Mouse (Mus musculus) stomach, embryonic 14.5 days (tissue): Measurements from ENCODE around the gene Ifih1. TPM values are rescaled to one million over a fixed set of nuclear protein-coding genes. Genes with fewer than 3 reads are reported as not detected.

Experiments
- ATAC-seq: fragments of 200-750 bp; cut with Nextera tagmentation; 2 replicates; pipeline ENCODE4 v1.8.0; 2017; ENCODE audit warnings: low read depth, moderate TSS enrichment; ENCODE audit not compliant: insufficient number of reproducible peaks, insufficient read depth, low FRiP score
- H3K27ac ChIP-seq: fragments of 300-500 bp; sonication (generic); 2 replicates; pipeline ENCODE4 v1.5.1; 2014; ENCODE audit warnings: mild to moderate bottlenecking, low read length, moderate library complexity, mixed read lengths
- H3K27me3 ChIP-seq: fragments of 300-500 bp; sonication (generic); 2 replicates; pipeline ENCODE4 v1.6.1; 2014; ENCODE audit warnings: low read length, control low read depth, mixed read lengths; ENCODE audit not compliant: control insufficient read depth, insufficient read depth
- H3K36me3 ChIP-seq: fragments of 300-500 bp; sonication (generic); 2 replicates; pipeline ENCODE4 v1.6.1; 2014; ENCODE audit warnings: mild to moderate bottlenecking, control low read depth, low read length, moderate library complexity, mixed read lengths; ENCODE audit not compliant: control insufficient read depth, insufficient read depth
- H3K4me1 ChIP-seq: fragments of 300-500 bp; sonication (generic); 2 replicates; pipeline ENCODE4 v1.6.1; 2014; ENCODE audit warnings: low read length, control low read depth, mixed read lengths; ENCODE audit not compliant: control insufficient read depth, insufficient read depth
- H3K4me2 ChIP-seq: fragments of 300-500 bp; sonication (generic); replicated peaks from 2 replicates; pipeline ENCODE4 v1.6.1; 2014; ENCODE audit warnings: low read depth, low read length, control low read depth
- H3K4me3 ChIP-seq: fragments of 300-500 bp; sonication (generic); 2 replicates; pipeline ENCODE4 v1.5.1; 2014; ENCODE audit warnings: low read depth, low read length, control low read depth
- H3K9ac ChIP-seq: fragments of 300-500 bp; sonication (generic); replicated peaks from 2 replicates; pipeline ENCODE4 v1.6.1; 2014; ENCODE audit warnings: low read depth, mild to moderate bottlenecking, control low read depth, low read length, moderate library complexity, mixed read lengths
- H3K9me3 ChIP-seq: fragments of 300-500 bp; sonication (generic); 2 replicates; pipeline ENCODE4 v1.6.1; 2016; ENCODE audit warnings: low read depth, low read length, control low read depth; ENCODE audit not compliant: control insufficient read depth
- WGBS: fragments of 180-500 bp; shearing (Covaris S2); extraction: QIAGEN DNeasy Blood & Tissue Kit; methylation state at CpG from one replicate; pipeline ENCODE4 v1.1.7; 2014; 5-methylcytosine and 5-hydroxymethylcytosine counted together
- polyA plus RNA-seq: library from polyadenylated mRNA; unstranded; fragments of >200 nt; fragmentation: Nextera tagmentation; extraction: Ambion mirVana; gene quantifications from 2 replicates; pipeline ENCODE4 v1.2.1, GENCODE M21; 2014

Gene Ifih1
- polyA plus RNA-seq, 1 experiment from 2014 or later = 3.7 TPM

DNA sequence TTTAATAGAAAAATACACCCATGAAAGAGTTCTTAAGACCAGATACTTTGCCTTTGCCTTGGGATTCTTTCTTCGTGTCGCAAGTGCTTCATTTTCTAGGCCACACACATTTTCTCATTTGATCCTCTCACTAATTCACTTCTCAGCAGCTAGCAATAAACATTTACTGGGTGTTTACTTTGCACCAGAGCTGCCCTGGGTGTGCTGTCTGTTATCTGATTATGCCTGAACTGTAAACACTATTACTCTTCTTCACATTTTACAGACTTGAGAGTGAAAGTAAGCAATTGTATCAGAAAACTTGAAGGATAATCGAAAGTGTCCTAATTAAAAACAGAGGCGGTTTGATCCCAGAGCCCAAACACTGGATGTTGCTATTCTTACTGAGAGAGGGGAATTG lies 56.7 kb downstream of the Ifih1 start:
- Histone ChIP-seq H3K4me1 (0 out of 2 replicates have a peak, but pooled peaks cover 5% of the 10 kb centered on the region), H3K9ac (no peak overlapping the region), H3K9me3 (no peaks in the 10 kb centered on the region), H3K4me3 (no peak overlapping the region), H3K4me2 (no peak overlapping the region), H3K27me3 (no peaks in the 10 kb centered on the region), H3K27ac (no peak overlapping the region), H3K36me3 (no peaks in the 10 kb centered on the region)
- no peak for ATAC-seq
- 25% methylated on average over 4 of the region's 4 CpGs for WGBS

DNA sequence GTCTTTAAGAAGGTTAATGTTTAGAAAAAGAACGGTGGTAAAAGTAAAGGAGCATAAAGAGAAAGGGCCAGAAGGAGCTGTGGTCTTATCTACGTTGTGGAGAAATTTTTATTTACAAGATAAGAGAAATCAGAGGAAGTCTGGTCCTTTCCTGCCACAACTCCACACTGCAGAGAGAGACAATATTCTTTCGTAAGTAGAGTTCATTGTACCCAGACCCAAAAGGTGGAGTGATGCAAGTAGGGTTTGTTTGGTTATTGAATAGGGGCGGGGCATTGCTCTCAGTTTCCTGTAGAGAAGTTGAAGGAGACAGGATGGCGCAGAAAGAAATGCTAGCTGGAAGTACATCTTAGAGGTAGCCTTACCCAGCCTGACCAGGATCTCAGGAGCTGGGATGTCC lies 60.3 kb downstream of the Ifih1 start:
- WGBS = 78% methylated on average over 5 of the region's 5 CpGs
- no peak overlapping the region for H3K4me3 ChIP-seq
- 0 out of 2 replicates have a peak, but pooled peaks cover 5% of the 10 kb centered on the region for H3K4me1 ChIP-seq
- H3K27ac ChIP-seq = no peak overlapping the region
- no peak overlapping the region for H3K4me2 ChIP-seq
- H3K9me3 ChIP-seq = no peaks in the 10 kb centered on the region
- no peaks in the 10 kb centered on the region for H3K36me3 ChIP-seq
- ATAC-seq = no peak
- H3K27me3 ChIP-seq = no peaks in the 10 kb centered on the region
- no peak overlapping the region for H3K9ac ChIP-seq

DNA sequence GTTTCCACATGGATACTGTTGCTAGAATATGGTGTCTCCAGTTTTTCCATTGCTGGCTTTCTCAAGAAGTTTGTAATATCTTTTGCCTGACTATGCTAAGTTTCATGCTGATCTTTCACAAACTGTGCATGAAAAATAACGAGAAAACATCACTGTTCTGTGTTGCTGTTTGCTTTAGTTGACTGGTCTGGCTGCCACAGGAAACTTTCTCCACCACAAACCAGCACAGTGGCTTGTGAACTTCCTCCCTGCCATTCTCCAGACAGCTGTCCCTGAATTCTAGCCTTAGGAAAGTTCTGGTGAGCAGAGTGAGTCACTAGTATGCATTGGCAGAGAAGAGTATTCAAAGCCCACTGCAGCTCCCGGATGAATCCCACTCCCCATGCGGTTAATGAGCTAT lies 71.1 kb downstream of the Ifih1 start:
- 68% methylated on average over 3 of the region's 3 CpGs for WGBS
- no peaks in the 10 kb centered on the region for H3K9me3 ChIP-seq

DNA sequence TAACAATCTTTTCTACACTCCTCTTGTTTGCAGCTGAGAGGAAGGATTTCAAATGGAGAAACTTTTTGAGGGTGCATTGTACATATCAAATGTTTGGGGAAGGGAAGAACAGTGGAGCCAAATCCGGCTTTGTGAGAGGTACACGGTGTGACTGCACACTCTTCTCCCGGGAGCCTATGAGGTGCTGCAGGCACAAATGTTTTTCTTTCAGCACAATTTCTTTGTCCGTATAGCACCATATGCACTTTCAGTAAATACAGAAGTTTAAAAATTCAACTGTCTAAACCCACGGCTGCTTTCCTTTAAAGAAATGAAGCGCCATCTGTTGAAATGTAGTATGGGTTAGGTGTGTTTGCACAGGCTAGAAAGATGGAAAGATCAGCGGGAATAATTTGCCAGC lies 71.8 kb downstream of the Ifih1 start:
- Histone ChIP-seq H3K27me3 (no peaks in the 10 kb centered on the region), H3K4me1 (no peaks in the 10 kb centered on the region), H3K9ac (no peak overlapping the region), H3K4me3 (no peak overlapping the region), H3K36me3 (no peaks in the 10 kb centered on the region), H3K9me3 (no peaks in the 10 kb centered on the region), H3K4me2 (0 out of 2 replicates have a peak overlapping the region, but pooled peaks have one; percentile 8), H3K27ac (peak overlapping the region; percentile 66)
- 58% methylated on average over 7 of the region's 7 CpGs for WGBS
- ATAC-seq = peak; percentile 6; the same call in 1 of the 2 replicates

More for the DNA sequence above, 71.1 kb downstream of the Ifih1 start:
- peak overlapping the region; percentile 3; the same call in 1 of the 2 replicates for H3K27ac ChIP-seq
- H3K4me2 ChIP-seq = no peak overlapping the region
- no peak overlapping the region for H3K9ac ChIP-seq
- H3K36me3 ChIP-seq = no peaks in the 10 kb centered on the region
- no peak overlapping the region for H3K4me3 ChIP-seq
- H3K27me3 ChIP-seq = no peaks in the 10 kb centered on the region
- no peak for ATAC-seq
- no peaks in the 10 kb centered on the region for H3K4me1 ChIP-seq

DNA sequence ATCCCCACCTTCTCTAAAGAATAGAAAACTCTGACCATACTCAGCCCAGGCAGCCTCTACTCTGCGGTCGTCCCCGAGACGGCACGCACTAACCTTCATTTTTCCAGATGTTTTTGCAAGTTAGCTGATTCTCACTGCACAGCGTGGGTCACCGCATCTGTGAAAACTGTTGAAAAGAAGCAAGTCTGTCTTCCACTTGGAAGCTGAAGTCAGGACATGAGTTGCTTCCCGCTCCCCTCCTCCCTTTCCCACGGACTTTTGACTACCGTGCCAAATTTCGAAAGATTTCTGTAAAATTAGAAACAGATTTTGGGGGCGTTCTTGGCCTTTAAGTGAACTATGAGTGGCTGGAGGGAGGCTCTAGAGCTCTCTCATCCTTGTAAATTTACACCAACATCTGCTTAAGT lies 72.3 kb downstream of the Ifih1 start, which contains the start of gene Fap:
Fap (minus strand) TSS at position 323 of the 407 bp plus-strand sequence.
- 35% methylated on average over 12 of the region's 12 CpGs for WGBS
- no peaks in the 10 kb centered on the region for H3K27me3 ChIP-seq
- H3K36me3 ChIP-seq = no peaks in the 10 kb centered on the region
- no peaks in the 10 kb centered on the region for H3K4me1 ChIP-seq
- peak within 1 kb of the TSS; percentile 14 for H3K4me3 ChIP-seq
- peak within 1 kb of the TSS; percentile 66 for H3K27ac ChIP-seq
- H3K4me2 ChIP-seq = peak within 1 kb of the TSS; percentile 31
- H3K9ac ChIP-seq = no peak within 1 kb of the TSS
- H3K9me3 ChIP-seq = no peaks in the 10 kb centered on the region
- peak; percentile 63; the same call in 1 of the 2 replicates for ATAC-seq

DNA sequence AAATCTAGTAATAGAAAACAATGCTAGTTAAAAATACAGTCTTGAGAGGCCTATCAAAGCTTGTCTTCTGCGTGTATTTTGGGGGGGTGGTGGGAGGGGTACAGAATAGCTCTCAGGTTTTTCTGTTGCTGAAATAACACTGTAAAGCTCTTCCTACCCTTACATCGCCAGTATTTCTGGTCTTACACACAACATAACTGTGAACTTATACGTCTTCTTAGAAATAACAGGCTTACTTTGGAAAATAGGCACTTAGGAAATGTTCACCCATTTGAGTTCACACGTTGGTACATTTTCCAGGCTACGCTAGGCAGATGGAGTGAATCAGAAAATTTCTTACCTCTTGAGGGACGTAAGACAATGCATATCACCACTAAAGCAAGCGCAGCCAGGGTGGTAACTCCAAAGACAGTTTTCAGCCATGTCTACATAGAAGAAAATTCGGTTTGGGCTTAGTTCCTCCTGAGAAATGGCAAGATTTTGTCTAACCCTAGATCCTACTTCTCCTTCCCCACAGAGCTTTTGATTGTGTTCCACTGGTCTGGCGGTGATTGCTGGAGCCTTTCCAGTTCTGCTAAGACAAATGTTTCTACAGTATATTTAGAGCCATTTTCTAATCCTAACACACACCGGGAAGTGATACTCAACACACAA lies 72.8 kb downstream of the Ifih1 start:
- no peak overlapping the region for H3K9ac ChIP-seq
- 66% methylated on average over 10 of the region's 10 CpGs for WGBS
- H3K4me2 ChIP-seq = peak overlapping the region; percentile 31
- no peaks in the 10 kb centered on the region for H3K4me1 ChIP-seq
- no peaks in the 10 kb centered on the region for H3K36me3 ChIP-seq
- peak overlapping the region; percentile 66 for H3K27ac ChIP-seq
- no peaks in the 10 kb centered on the region for H3K9me3 ChIP-seq
- no peaks in the 10 kb centered on the region for H3K27me3 ChIP-seq
- H3K4me3 ChIP-seq = peak overlapping the region; percentile 14
- no peak for ATAC-seq

DNA sequence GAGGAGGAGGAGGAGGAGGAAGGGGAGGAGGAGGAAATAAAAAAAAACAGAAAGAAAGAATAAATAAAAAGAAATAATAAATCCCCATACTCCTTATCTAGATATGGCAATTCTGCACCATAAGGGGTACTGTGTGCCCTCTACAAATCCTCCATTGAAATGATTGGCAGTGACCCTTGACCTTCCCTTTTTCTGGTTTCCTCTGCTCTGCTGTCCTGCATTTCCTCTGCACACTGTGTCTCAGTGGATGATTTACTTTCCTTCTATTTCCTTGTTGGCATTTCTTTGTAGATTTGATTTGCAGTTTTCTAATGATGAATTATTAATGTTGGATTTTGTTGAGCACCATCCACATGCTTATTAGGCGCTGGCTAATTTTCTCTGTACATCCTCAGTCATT lies 81.4 kb downstream of the Ifih1 start:
- ATAC-seq = no peak
- 81% methylated on average over 1 of the region's 1 CpGs for WGBS
- H3K36me3 ChIP-seq = no peaks in the 10 kb centered on the region

DNA sequence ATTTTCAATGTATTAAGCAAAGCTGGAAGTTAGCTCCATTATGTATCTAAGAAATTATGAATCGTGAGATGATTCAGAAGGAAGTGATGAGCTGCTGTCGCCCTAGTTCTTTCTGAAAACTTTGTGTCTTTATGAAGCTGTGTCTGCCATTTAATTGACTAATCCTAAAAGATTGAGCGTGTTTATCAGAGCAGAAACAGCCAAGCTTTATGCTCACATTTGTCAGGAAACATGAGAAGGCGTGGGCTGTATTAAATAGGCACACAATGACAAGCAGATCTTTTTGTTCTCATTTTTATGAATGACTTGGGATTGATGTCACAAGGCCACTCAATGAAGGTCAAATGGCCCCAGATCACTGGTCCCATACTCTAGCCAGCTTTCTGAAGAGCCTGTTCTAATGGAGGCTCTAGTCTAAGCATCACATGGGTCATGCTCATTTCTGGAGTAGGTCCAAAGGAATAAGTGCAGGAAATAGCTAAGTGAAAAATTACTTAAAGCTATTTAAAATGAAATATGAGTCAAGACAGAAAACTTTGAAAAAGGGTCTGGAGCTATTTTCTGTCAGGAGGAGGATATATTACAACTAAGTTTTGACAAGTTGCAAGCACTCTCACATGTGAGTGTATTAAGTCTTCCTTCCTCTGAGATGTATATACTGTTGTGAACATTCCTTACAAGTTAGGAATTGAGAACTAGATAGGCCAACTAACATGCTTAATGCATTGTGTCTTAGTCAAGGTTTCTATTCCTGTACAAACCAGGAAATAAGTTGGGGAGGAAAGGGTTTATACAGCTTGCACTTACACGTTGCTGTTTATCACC lies 83.2 kb downstream of the Ifih1 start:
- Histone ChIP-seq H3K4me3 (no peak overlapping the region), H3K27ac (no peak overlapping the region), H3K36me3 (no peaks in the 10 kb centered on the region), H3K9me3 (no peaks in the 10 kb centered on the region), H3K9ac (no peak overlapping the region), H3K27me3 (no peaks in the 10 kb centered on the region), H3K4me2 (no peak overlapping the region), H3K4me1 (no peaks in the 10 kb centered on the region; the same call in 1 of the 2 replicates)
- WGBS = 41% methylated on average over 5 of the region's 5 CpGs
- ATAC-seq = peak; percentile 79; the same call in 1 of the 2 replicates

More for the DNA sequence above, 81.4 kb downstream of the Ifih1 start:
- Histone ChIP-seq H3K27me3 (no peaks in the 10 kb centered on the region), H3K9ac (no peak overlapping the region), H3K4me3 (no peak overlapping the region), H3K9me3 (no peaks in the 10 kb centered on the region), H3K27ac (no peak overlapping the region), H3K4me2 (no peak overlapping the region), H3K4me1 (no peaks in the 10 kb centered on the region; the same call in 1 of the 2 replicates)
